Mouse (Mus musculus): ENCODE data around the gene 4930415O20Rik.
A peak's percentile ranks its signal among the peaks of the same experiment; 100 is the strongest.
"Not testable (repeated sequence)": the region's sequence is repeated elsewhere in the genome, so short reads cannot be mapped to it uniquely, and the experiment has no call there.

4930415O20Rik gene

DNA sequence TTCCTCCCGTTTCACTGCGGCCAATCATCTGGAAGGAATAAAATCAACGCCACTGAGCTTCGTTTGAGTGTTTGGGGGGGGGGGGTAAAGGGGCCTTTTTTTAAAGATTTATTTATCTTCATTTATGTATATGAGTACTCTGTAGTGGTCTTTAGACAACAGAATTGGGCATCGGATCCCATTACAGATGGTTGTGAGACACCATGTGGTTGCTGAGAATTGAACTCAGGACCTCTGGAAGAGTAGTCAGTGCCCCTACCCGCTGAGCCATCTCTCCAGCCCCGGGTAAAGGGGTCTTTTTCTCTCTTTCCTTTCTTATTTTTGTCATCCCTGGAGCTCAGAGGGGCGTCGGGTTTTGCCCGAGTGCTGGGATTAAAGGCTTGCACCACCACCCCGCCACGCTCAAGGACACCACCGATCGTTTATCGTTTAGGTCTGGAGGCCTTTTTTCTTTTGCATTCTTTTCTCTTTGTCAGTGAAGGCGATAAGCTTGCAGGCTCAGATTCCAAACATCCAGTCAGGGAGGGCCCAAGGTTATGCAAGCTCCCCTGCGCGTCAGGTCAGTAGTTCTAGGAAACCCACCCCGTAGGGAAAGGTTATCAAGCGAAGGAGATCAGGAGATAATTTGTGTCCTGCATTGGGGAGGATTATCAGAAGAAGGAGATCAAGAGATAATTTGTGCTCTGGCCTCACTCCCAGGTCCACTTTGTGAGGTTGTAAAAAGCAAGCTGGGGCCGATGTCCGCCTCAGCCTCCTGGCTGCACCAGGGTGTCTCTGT is 2.4 kb upstream of the 4930415O20Rik start:
- DNase-seq (ENCODE audit: low read depth, low spot score) = no peak

DNA sequence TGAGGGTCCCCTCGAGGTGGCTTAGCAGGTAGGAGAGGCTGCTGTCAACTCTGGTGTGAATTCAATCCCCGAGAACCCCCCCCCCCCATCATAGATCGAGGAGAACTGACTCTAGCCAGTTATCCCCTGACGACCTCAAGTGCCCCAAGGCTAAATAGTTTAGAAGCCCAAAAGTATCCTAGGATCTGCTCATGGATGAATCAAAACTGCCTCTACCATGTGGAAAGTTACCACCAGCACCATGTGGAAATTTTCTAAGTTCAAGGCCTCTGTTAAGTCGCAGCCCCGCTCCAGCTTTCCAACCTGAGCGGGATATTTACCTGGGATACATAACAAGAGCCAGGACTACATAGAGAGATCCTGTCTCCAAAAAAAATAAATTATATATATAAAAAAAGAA is 1.6 kb upstream of the 4930415O20Rik start:
- no peak for DNase-seq (ENCODE audit: low read depth, low spot score)

GRCm38 (mm10) chr15:98569795-98570365 is 924 bp upstream of the 4930415O20Rik start:
- DNase-seq (ENCODE audit: low read depth, low spot score) = no peak

- no peak for DNase-seq (ENCODE audit: low read depth, low spot score)
These were observed 2.5 kb downstream of the 4930415O20Rik start for GRCm38 (mm10) chr15:98573293-98573692.

- DNase-seq (ENCODE audit: low read depth, low spot score) = no peak
These were observed 8.5 kb downstream of the 4930415O20Rik start for GRCm38 (mm10) chr15:98579310-98579709.

DNA sequence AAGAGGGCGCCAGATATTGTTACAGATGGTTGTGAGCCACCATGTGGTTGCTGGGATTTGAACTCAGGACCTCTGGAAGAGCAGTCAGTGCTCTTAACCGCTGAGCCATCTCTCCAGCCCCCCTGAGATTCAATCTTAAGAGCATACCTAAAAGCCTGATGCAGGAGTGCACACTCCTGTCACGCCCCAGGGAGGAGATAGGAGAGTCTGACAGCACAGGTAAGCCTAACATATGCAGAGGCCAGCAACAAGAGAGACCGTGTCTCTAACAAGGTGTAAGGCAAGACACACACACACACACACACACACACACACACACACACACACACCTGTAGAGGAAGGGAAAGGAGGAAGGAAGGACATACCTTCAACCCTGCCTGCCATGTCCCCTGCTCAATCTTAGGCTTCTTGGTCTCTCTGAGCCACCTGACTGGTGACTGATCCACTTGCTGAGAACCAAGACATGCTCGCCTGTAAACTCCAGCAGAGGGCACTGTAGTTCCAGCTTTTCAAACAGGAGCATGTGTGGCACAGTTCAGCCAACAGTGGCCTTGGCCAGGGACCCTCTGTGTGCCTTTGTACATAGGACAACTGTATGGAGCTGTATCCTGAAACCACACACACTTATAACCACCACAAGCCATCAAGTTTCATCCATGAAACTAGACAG is 9.1 kb downstream of the 4930415O20Rik start:
- DNase-seq (ENCODE audit: low read depth, low spot score) = peak; percentile 72

DNA sequence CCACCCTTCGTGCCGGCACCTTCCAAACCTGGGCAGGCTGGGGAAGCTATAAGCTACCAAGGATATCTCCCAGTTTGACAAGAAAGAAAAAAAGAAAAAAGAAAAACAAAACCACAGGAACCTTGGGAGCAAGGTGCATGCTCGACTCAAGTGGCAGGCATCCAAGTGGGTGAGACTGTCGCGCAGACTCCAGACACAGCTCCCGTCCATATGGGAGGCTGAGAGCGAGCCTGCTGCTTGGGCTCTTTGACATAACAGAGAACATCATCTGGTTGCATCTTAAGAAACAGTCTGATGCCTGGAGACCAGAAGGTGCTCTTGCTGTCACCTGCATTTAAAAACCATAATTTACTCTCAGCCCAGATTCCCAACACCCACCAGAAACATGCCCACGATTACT is 11.6 kb downstream of the 4930415O20Rik start:
- no peak for DNase-seq (ENCODE audit: low read depth, low spot score)

DNA sequence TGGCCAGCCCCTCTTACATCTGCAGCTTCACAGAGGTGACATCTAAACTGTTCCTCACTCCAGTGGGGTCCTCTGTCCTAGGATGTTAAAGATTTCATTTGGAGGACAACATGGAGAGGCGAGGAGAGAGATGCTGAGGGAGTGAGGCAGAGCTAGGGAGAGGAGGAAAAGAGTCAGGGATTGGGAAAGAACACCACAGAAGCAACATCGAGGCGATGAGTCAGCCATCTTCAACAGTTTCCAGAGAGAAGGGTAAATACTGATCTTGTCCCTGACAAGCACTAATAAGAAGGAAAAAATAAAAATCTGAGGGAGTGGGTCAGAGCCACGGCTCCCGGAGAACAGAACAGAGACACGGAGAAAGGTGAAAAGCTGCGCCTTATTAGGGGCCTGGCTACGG is 12.2 kb downstream of the 4930415O20Rik start:
- no peak for DNase-seq (ENCODE audit: low read depth, low spot score)

- DNase-seq (ENCODE audit: low read depth, low spot score) = no peak
These were observed 14.6 kb downstream of the 4930415O20Rik start for GRCm38 (mm10) chr15:98585421-98585820.

DNA sequence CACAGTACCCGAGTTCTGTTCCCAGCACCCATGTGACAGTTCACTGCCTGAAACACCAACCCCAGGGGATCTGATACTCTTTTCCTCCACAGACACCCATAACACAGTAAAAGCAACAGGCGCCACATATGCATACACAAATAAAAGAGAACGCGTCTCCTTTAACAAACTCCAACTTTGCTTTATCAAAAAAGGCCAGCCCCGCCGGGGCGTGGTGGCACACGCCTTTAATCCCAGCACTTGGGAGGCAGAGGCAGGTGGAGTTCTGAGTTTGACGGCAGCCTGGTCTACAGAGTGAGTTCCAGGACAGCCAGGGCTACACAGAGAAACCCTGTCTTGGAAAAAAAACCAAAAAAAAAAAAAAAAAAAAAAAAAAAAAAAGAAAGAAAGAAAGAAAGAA is 15.3 kb downstream of the 4930415O20Rik start:
- DNase-seq (ENCODE audit: low read depth, low spot score) = not testable (repeated sequence)

GRCm38 (mm10) chr15:98587751-98588150 is 16.9 kb downstream of the 4930415O20Rik start:
- DNase-seq (ENCODE audit: low read depth, low spot score) = no peak

DNA sequence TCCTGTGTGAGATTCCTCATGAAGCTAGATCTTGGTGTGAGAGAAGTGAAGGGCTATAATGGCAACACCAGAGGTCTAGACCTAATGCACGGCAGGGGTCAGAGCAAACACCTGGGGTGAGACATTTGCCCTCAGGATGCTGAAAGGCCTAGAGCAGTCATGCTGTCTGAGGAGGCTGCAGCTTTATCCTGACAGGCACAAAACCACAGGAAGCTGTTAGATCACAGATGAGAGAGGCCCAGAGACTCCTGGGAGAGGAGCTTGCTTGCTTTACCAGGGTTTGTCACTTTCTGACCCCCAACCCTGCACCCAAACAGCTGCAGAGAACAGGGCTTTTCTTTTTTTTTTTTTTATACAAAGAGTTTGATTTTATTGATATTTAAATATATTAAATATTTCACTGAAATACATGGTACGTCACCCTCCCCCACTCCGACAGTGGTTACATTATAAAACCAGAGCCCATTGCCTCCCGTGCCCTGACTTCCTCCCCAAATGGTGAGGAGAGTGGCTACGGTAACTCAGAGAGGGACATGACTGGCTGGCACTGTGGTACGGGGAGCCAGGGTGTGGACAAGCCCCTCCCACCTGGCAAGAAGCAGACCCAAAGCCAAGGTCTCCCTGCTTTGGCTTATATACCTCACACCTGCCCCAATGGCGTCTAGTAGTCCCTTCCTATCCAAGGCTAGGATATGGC is 19.0 kb downstream of the 4930415O20Rik start:
- no peak for DNase-seq (ENCODE audit: low read depth, low spot score)

DNA sequence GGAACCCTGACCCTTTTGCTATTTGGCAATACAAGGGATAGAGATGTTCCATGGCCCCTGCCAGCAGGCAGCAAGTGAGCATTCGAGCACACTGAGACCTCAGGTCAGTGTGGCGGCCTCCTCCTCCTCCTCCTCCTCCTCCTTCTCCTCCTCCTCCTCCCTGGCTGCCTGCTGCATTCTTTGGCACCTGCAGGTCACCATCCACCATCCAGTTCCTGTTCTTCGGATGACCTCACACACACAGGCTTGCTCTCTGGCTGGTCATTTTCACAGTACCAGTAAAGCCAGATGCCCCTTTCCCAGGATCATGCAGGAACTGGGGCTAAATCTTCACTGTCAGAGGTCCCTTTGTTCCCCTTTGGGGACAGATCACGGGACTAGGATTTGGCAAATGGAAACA is 20.6 kb downstream of the 4930415O20Rik start:
- no peak for DNase-seq (ENCODE audit: low read depth, low spot score)

DNA sequence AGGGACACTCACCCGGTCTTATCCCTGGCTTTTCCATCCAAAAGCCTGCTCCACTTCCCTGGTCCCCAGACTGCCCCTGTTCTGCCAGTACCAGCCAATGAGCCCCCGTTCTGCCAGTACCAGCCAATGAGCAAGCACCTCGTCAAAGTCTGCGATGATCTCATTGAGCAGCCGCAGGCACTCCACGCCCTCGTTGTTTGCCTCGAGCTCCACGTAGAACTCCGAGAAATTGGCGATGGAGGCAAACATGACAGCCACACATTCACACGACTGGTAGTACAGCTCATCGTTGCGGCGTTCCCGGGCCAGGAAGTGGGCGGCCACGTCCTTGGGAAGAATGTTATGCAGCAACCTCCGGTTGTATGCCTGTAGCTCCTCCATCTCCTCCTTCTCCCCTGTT is 23.4 kb downstream of the 4930415O20Rik start:
- DNase-seq (ENCODE audit: low read depth, low spot score) = no peak

DNA sequence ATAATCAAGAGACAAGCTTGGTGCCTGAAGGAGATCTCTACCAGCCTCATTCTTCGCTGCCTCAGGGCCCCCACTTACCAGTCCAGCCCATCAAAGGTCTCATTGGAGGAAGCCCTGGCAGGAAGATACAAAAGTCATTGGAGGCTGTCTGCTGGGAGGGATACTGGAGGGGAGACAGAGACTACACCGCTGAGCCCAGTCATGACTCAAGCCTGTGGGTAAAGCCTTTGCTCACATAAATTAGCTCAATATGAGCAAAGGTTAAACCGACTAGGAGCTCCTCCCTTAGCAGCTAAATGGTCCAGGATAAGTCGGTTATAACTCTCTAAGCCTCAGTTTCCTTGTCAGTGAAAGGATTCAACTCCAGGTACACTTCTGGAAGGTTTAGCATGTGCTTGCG is 24.2 kb downstream of the 4930415O20Rik start:
- no peak for DNase-seq (ENCODE audit: low read depth, low spot score)

DNA sequence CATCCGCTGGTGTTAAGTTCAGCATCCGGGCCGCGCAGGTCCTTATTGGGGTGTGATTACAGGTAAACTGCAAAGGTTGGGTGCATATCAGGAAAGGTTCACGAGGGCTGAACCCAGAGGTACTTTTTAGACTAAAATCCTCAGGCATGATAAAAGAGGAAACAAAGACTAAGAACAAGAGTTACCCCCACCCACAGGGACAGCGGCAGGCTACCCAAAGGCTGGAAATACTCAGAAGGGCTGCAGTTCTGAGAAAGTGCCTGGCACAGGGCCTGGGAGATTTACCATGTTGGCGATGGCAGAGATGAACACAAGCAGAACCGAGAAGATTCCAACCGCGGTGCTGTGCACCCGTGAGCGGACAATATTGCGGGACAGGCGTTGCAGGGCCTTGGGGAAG is 25.8 kb downstream of the 4930415O20Rik start:
- DNase-seq (ENCODE audit: low read depth, low spot score) = no peak

GRCm38 (mm10) chr15:98600036-98600709 is 29.4 kb downstream of the 4930415O20Rik start:
- no peak for DNase-seq (ENCODE audit: low read depth, low spot score)

- DNase-seq (ENCODE audit: low read depth, low spot score) = no peak
These were observed 31.0 kb downstream of the 4930415O20Rik start for GRCm38 (mm10) chr15:98601832-98602190.

DNA sequence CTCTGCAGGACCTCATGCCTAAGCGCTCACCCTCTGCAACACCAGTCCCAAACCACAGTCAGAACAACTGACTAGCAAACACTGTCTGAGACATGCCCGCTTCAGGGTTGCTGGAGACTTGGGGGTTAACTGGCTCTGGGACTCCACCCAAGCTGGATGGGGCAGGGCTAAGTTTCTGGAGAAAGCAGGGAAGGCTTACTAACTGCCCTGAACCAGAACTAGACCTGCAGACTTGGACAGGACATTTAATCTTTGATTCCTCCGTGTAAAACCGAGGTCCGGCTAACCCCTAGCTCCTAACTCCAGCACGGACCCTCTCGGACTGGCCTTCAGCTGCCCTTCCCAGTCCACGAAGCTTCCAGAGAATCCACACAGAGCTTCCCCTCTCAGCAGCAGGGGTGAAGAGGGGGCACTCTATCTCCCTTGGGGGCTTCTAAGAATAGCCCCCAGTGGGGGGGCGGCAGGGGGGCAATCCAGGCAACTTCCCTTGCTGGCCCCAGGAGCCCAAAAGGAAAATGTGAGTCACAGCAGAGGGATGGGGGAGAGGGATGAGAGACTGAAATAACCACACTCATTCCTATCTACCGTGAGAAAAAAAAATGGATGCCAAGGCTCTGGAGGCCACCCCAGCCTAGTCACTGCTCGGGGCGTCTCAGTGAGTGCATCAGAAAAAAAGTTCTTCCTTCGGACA is 31.5 kb downstream of the 4930415O20Rik start:
- DNase-seq (ENCODE audit: low read depth, low spot score) = no peak

GRCm38 (mm10) chr15:98602921-98603458 is 32.2 kb downstream of the 4930415O20Rik start:
- DNase-seq (ENCODE audit: low read depth, low spot score) = no peak

- DNase-seq (ENCODE audit: low read depth, low spot score) = no peak
These were observed 33.3 kb downstream of the 4930415O20Rik start for GRCm38 (mm10) chr15:98604041-98604575.
